Mouse (Mus musculus): Measurements from ENCODE around the gene Gpr174. TPM values are rescaled to one million over a fixed set of nuclear protein-coding genes. Genes with fewer than 3 reads are reported as not detected.

Gene Gpr174
- polyA plus RNA-seq, 1 experiment from 2014 or later, result 0.43 TPM

Other genes with a start within 250 kb of the Gpr174 start
- 0.14 and 0.20 TPM in 2 replicates for gene P2ry10, start 167.4 kb upstream of the Gpr174 start, polyA plus RNA-seq (2015; fragmentation: Nextera tagmentation; extraction: Ambion mirVana)
- gene P2ry10b, start 107.0 kb upstream of the Gpr174 start, polyA plus RNA-seq (2015; fragmentation: Nextera tagmentation; extraction: Ambion mirVana), result 1.1 TPM in 2 replicates
- 1,238 and 1,411 TPM in 2 replicates for gene Itm2a, start 147.5 kb downstream of the Gpr174 start, polyA plus RNA-seq (2015; fragmentation: Nextera tagmentation; extraction: Ambion mirVana)

Measured in stomach, embryonic 16.5 days (tissue).